Mouse (Mus musculus): ENCODE measurements around the gene Olfr1166. TPM values are rescaled to one million over a fixed set of nuclear protein-coding genes. Genes with fewer than 3 reads are reported as not detected.

Olfr1166 gene
- polyA plus RNA-seq (2014; fragmentation: Illumina TruSeq; extraction: RNeasy Lipid Tissue Mini Kit (QIAGEN cat#74804); ENCODE audit: low read depth, low replicate concordance): not detected

DNA sequence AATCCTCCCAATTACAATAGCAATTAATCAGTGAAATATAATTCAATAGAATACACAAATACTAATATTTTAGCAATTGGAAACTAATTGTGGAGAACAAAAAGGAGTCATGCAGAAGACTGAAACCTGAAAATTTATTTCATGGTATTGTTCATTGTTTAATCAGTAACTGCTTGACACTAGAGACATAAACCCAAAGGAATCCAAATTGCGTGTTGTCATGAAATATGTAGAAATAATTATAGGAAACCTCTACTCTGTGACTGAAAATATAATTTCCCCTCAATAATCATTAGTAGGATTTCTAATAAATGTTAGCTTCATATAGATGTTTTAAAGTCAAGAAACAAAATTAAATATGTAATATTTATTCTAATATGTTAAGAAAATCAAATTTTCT, at the start of gene Olfr1166:
Olfr1166 (minus strand) TSS at position 101 of the 400 bp plus-strand sequence.

DNA sequence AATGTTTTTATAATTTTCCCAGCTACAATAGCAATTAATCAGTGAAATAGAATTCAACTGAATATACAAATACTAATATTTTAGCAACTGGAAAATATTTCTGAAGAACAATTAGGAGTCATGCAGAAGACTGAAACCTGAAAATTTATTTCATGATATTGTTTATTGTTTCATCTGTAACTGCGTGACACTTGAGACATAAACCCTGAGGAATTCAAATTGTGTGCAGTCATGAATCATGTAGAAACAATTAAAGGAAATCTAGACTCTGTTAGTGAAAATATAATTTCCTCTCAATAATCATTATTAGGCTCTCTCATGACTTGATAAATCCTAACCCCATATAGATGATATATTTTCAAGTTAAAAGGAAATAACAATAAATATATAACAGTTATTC, 27.0 kb upstream of the Olfr1166 start, which contains the start of gene Olfr1167:
Olfr1167 (minus strand) TSS at position 101 of the 400 bp plus-strand sequence.

DNA sequence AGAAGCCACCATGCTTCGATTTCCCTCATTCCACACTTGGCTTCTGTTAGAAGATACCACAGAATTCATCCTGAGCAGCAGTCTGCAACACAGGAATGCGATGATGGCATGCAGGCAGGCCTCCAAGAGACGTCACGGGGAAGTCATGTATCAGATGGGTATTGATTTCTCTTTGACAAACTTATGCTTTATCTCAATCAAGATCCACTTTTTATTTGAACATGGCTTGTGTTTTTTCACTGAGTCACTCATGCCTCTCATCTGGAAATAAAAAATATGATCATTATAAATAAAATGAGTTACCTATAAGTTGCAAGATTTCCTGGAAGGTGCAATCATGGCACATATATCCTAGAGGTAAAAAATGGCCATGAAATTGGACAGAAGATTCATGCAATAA, 34.2 kb downstream of the Olfr1166 start, which contains the start of gene Olfr1164:
Olfr1164 (minus strand) TSS at position 101 of the 400 bp plus-strand sequence.

Other genes with a start within 250 kb of the Olfr1166 start
- gene Olfr1153, start 233.3 kb downstream of the Olfr1166 start, polyA plus RNA-seq (2014; fragmentation: Illumina TruSeq; extraction: RNeasy Lipid Tissue Mini Kit (QIAGEN cat#74804); ENCODE audit: low read depth, low replicate concordance): not detected
- not detected for gene Olfr1154, start 223.1 kb downstream of the Olfr1166 start, polyA plus RNA-seq (2014; fragmentation: Illumina TruSeq; extraction: RNeasy Lipid Tissue Mini Kit (QIAGEN cat#74804); ENCODE audit: low read depth, low replicate concordance)
- gene Olfr1155, start 183.1 kb downstream of the Olfr1166 start, polyA plus RNA-seq (2014; fragmentation: Illumina TruSeq; extraction: RNeasy Lipid Tissue Mini Kit (QIAGEN cat#74804); ENCODE audit: low read depth, low replicate concordance): not detected
- gene Olfr1156, start 175.2 kb downstream of the Olfr1166 start, polyA plus RNA-seq (2014; fragmentation: Illumina TruSeq; extraction: RNeasy Lipid Tissue Mini Kit (QIAGEN cat#74804); ENCODE audit: low read depth, low replicate concordance): not detected
- gene Olfr1157, start 160.0 kb downstream of the Olfr1166 start, polyA plus RNA-seq (2014; fragmentation: Illumina TruSeq; extraction: RNeasy Lipid Tissue Mini Kit (QIAGEN cat#74804); ENCODE audit: low read depth, low replicate concordance): not detected
- not detected for gene Olfr74, start 153.6 kb downstream of the Olfr1166 start, polyA plus RNA-seq (2014; fragmentation: Illumina TruSeq; extraction: RNeasy Lipid Tissue Mini Kit (QIAGEN cat#74804); ENCODE audit: low read depth, low replicate concordance)
- not detected for gene Olfr1158, start 138.2 kb downstream of the Olfr1166 start, polyA plus RNA-seq (2014; fragmentation: Illumina TruSeq; extraction: RNeasy Lipid Tissue Mini Kit (QIAGEN cat#74804); ENCODE audit: low read depth, low replicate concordance)
- gene Olfr1160, start 120.0 kb downstream of the Olfr1166 start, polyA plus RNA-seq (2014; fragmentation: Illumina TruSeq; extraction: RNeasy Lipid Tissue Mini Kit (QIAGEN cat#74804); ENCODE audit: low read depth, low replicate concordance): not detected
- not detected for gene Olfr1161, start 105.5 kb downstream of the Olfr1166 start, polyA plus RNA-seq (2014; fragmentation: Illumina TruSeq; extraction: RNeasy Lipid Tissue Mini Kit (QIAGEN cat#74804); ENCODE audit: low read depth, low replicate concordance)
- gene Olfr73, start 90.6 kb downstream of the Olfr1166 start, polyA plus RNA-seq (2014; fragmentation: Illumina TruSeq; extraction: RNeasy Lipid Tissue Mini Kit (QIAGEN cat#74804); ENCODE audit: low read depth, low replicate concordance): not detected
- not detected for gene Olfr1162, start 77.1 kb downstream of the Olfr1166 start, polyA plus RNA-seq (2014; fragmentation: Illumina TruSeq; extraction: RNeasy Lipid Tissue Mini Kit (QIAGEN cat#74804); ENCODE audit: low read depth, low replicate concordance)
- gene Olfr1163, start 56.4 kb downstream of the Olfr1166 start, polyA plus RNA-seq (2014; fragmentation: Illumina TruSeq; extraction: RNeasy Lipid Tissue Mini Kit (QIAGEN cat#74804); ENCODE audit: low read depth, low replicate concordance): not detected
- gene Olfr1164, start 34.3 kb downstream of the Olfr1166 start, polyA plus RNA-seq (2014; fragmentation: Illumina TruSeq; extraction: RNeasy Lipid Tissue Mini Kit (QIAGEN cat#74804); ENCODE audit: low read depth, low replicate concordance): not detected
- not detected for gene Olfr1167, start 26.9 kb upstream of the Olfr1166 start, polyA plus RNA-seq (2014; fragmentation: Illumina TruSeq; extraction: RNeasy Lipid Tissue Mini Kit (QIAGEN cat#74804); ENCODE audit: low read depth, low replicate concordance)
- gene Olfr1168, start 53.6 kb upstream of the Olfr1166 start, polyA plus RNA-seq (2014; fragmentation: Illumina TruSeq; extraction: RNeasy Lipid Tissue Mini Kit (QIAGEN cat#74804); ENCODE audit: low read depth, low replicate concordance): not detected
- not detected for gene Olfr1170, start 100.1 kb upstream of the Olfr1166 start, polyA plus RNA-seq (2014; fragmentation: Illumina TruSeq; extraction: RNeasy Lipid Tissue Mini Kit (QIAGEN cat#74804); ENCODE audit: low read depth, low replicate concordance)
- not detected for gene Olfr1173, start 151.6 kb upstream of the Olfr1166 start, polyA plus RNA-seq (2014; fragmentation: Illumina TruSeq; extraction: RNeasy Lipid Tissue Mini Kit (QIAGEN cat#74804); ENCODE audit: low read depth, low replicate concordance)
- gene Olfr1174-ps, start 186.9 kb upstream of the Olfr1166 start, polyA plus RNA-seq (2014; fragmentation: Illumina TruSeq; extraction: RNeasy Lipid Tissue Mini Kit (QIAGEN cat#74804); ENCODE audit: low read depth, low replicate concordance): not detected
- gene Olfr1175-ps, start 198.9 kb upstream of the Olfr1166 start, polyA plus RNA-seq (2014; fragmentation: Illumina TruSeq; extraction: RNeasy Lipid Tissue Mini Kit (QIAGEN cat#74804); ENCODE audit: low read depth, low replicate concordance): not detected
- gene Olfr1176, start 208.4 kb upstream of the Olfr1166 start, polyA plus RNA-seq (2014; fragmentation: Illumina TruSeq; extraction: RNeasy Lipid Tissue Mini Kit (QIAGEN cat#74804); ENCODE audit: low read depth, low replicate concordance): not detected
- not detected for gene Olfr1177-ps, start 218.2 kb upstream of the Olfr1166 start, polyA plus RNA-seq (2014; fragmentation: Illumina TruSeq; extraction: RNeasy Lipid Tissue Mini Kit (QIAGEN cat#74804); ENCODE audit: low read depth, low replicate concordance)